Mouse (Mus musculus): ENCODE data around the gene B9d1. TPM values are rescaled to one million over a fixed set of nuclear protein-coding genes. Genes with fewer than 3 reads are reported as not detected.

The B9d1 gene
- polyA plus RNA-seq, 1 experiment from 2014 or later, result 31.1 TPM

DNA sequence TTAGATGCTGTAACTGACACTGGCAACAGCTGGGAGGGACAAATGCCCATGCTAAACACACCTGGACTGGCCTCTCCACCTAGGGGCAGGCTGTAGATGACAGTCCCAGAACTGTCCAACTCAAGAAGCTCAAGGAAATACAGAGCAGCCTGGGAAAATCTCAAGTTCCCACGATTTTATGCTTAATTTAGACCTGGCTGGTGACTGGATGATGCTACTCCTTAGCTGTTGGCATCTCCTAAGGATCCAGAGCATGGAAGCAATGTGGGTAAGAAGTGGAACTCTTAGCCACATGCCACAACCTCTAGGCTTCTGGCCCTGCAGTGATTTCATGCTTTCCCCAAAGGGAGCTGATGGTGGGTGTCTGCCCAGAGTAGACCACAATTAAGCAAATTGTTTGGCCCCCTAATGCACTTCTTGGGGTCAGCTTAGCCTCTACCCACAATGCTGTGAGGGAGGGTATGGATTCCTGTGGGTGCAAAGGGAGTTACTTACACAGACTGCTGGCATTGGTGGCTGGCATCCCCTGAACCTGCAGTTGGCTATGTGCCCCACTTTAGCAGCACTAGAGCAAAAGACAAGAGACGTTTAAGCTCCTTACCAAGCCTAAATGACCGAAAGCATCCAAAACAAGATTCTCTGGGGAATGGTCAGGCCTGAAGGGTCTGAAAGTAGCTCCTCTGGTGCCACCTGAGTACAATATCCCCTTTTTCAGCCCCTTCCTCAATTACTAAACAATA, 48.2 kb downstream of the B9d1 start:
- 77% methylated on average over 3 of the region's 3 CpGs for WGBS
- no peaks in the 10 kb centered on the region for H3K27me3 ChIP-seq (replicated peaks)
- no peaks in the 10 kb centered on the region for H3K36me3 ChIP-seq
- H3K4me2 ChIP-seq (replicated peaks), result no peak overlapping the region
- H3K27ac ChIP-seq, result no peak overlapping the region
- H3K9me3 ChIP-seq, result no peaks in the 10 kb centered on the region
- H3K9ac ChIP-seq, result no peak overlapping the region
- no peaks in the 10 kb centered on the region for H3K4me1 ChIP-seq
- no peak overlapping the region for H3K4me3 ChIP-seq
- no peak for ATAC-seq (ENCODE audit: low FRiP score, low read depth)

DNA sequence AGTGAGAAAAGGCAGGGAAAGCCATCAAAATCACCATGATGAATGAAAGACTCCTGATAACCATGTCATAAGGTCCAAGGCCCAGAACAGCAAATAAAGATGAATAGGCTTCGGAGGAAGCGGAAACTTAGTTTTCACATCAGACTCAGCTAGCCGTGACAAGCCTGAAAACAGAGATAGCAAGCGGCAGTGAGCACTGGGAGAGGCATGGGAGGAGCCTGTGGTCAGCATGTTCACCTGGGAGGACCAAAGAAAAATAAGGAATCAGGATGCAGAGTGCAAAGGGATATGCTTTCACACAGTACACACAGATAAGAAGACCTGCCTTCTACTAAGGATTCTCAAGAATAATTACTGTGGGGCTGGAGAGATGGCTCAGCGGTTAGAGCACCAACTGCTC, 54.6 kb downstream of the B9d1 start:
- 94% methylated on average over 5 of the region's 5 CpGs for WGBS
- Histone ChIP-seq H3K9me3 (no peaks in the 10 kb centered on the region), H3K27ac (no peak overlapping the region), H3K36me3 (no peaks in the 10 kb centered on the region), H3K4me1 (no peaks in the 10 kb centered on the region), H3K4me3 (no peak overlapping the region), H3K9ac (no peak overlapping the region), H3K4me2 (replicated peaks) (no peak overlapping the region), H3K27me3 (replicated peaks) (no peaks in the 10 kb centered on the region)
- no peak for ATAC-seq (ENCODE audit: low FRiP score, low read depth)

DNA sequence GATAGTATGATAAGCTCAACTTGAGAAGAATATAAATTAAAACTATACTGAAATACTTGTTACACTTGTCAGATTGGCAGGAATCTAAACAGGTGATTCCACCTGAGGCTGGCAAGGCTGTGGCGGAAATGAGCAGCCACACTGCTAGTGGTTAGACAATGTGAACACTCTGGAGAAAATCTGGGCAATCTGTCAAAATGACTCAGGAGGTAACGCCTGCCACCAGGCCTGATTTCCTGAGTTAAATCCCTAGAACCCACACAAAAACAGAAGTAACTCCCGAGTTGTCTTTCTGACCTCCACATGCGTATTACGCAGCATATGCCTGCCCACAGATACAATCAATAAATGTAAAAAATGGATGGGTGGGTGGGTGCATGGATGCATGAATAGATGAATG, 57.5 kb downstream of the B9d1 start:
- WGBS, result 91% methylated on average over 5 of the region's 5 CpGs

More for the DNA sequence above, 57.5 kb downstream of the B9d1 start:
- Histone ChIP-seq H3K27ac (no peak overlapping the region), H3K9ac (no peak overlapping the region), H3K9me3 (no peaks in the 10 kb centered on the region), H3K4me3 (no peak overlapping the region), H3K4me2 (replicated peaks) (no peak overlapping the region), H3K4me1 (no peaks in the 10 kb centered on the region), H3K27me3 (replicated peaks) (no peaks in the 10 kb centered on the region), H3K36me3 (no peaks in the 10 kb centered on the region)
- ATAC-seq (ENCODE audit: low FRiP score, low read depth), result no peak

Other genes starting within 250 kb of the B9d1 start
- 23.0 and 26.5 TPM in 2 replicates for gene Aldh3a2, start 237.7 kb upstream of the B9d1 start, polyA plus RNA-seq (2016; fragmentation: Nextera tagmentation; extraction: Ambion mirVana)
- not detected in 2 replicates for gene Slc47a2, start 162.3 kb upstream of the B9d1 start, polyA plus RNA-seq (2016; fragmentation: Nextera tagmentation; extraction: Ambion mirVana)
- 0.06 and 0.17 TPM in 2 replicates for gene Slc47a1, start 126.8 kb upstream of the B9d1 start, polyA plus RNA-seq (2016; fragmentation: Nextera tagmentation; extraction: Ambion mirVana)
- 8.9 and 9.2 TPM in 2 replicates for gene Rnf112, start 51.0 kb upstream of the B9d1 start, polyA plus RNA-seq (2016; fragmentation: Nextera tagmentation; extraction: Ambion mirVana)
- gene Mfap4, start 19.7 kb upstream of the B9d1 start, polyA plus RNA-seq (2016; fragmentation: Nextera tagmentation; extraction: Ambion mirVana), result 103 and 133 TPM in 2 replicates
- gene Mapk7, start 10.7 kb upstream of the B9d1 start, polyA plus RNA-seq (2016; fragmentation: Nextera tagmentation; extraction: Ambion mirVana), result 93.7 and 95.6 TPM in 2 replicates
- 40.6 and 43.8 TPM in 2 replicates for gene Epn2, start 74.5 kb downstream of the B9d1 start, polyA plus RNA-seq (2016; fragmentation: Nextera tagmentation; extraction: Ambion mirVana)
- 9.2 and 10.1 TPM in 2 replicates for gene Grap, start 148.1 kb downstream of the B9d1 start, polyA plus RNA-seq (2016; fragmentation: Nextera tagmentation; extraction: Ambion mirVana)
- gene Fam83g, start 178.9 kb downstream of the B9d1 start, polyA plus RNA-seq (2016; fragmentation: Nextera tagmentation; extraction: Ambion mirVana), result 0.47 and 0.56 TPM in 2 replicates
- gene Slc5a10, start 215.7 kb downstream of the B9d1 start, polyA plus RNA-seq (2016; fragmentation: Nextera tagmentation; extraction: Ambion mirVana), result not detected in 2 replicates